Mouse (Mus musculus) ES-E14 (cell line): ENCODE data around the gene Fam168b.

ENCODE experiments used
- CHD2 ChIP-seq: IDR thresholded peaks from 2 replicates; pipeline ENCODE4 v1.6.1; 2014; ENCODE audit warnings: mild to moderate bottlenecking, low read depth, low read length, inconsistent platforms
- MAFK ChIP-seq: IDR thresholded peaks from 2 replicates; pipeline ENCODE4 v1.6.1; 2014; ENCODE audit warnings: mild to moderate bottlenecking, low read depth, low read length, inconsistent platforms; ENCODE audit not compliant: insufficient read depth
- ZC3H11A ChIP-seq: IDR thresholded peaks from 2 replicates; pipeline ENCODE4 v1.6.1; 2012; ENCODE audit warnings: low read depth, mild to moderate bottlenecking, inconsistent platforms, low read length, borderline replicate concordance

GRCm38 (mm10) chr1:34819225-34819910, 23.5 kb downstream of the Fam168b start:
- TF ChIP-seq CHD2: no peak
- no peak for TF ChIP-seq ZC3H11A
- no peak for TF ChIP-seq MAFK
